15 mouse cellular contexts compared by ENCODE assay signal in the genomic region with DNA sequence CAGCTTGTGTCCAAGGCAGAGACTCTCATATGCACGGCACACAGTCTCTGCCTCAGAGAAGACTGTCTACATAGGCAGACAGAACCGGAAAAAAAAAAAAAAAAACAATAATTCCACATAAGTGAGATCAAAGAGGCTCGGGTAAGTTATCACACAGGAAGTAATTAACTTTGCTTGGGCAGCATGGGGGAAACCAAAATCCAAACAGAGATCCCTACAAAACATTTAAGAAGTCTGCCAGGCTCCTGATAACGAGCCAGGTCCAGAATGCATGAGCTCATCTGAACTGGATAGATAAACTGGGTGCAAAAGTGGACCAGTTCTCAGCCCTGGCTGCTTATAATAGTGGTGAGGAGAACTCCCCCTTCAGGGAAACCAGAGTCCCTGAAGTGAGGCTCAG.
DNase-seq lines count a peak whose midpoint lies in the region; TF ChIP-seq lines count a peak whose summit lies in the region.
"Had no signal": no experiment of that assay in that cellular context is flagged by ENCODE, and none has a peak within 500 bp of the region (broad histone marks: within the 10 kb centered on the region; RNA-seq: fewer than 3 reads in every experiment).

No protein-coding gene starts in this region.

- peak overlapping the region; percentile 55; the same call in 1 of the 2 replicates for H3K27ac ChIP-seq in layer of hippocampus, adult 2 months
- no peak overlapping the region; the same call in 1 of the 2 replicates for H3K27ac ChIP-seq in embryonic facial prominence, embryonic 10.5 days (replicated peaks)
- H3K27ac ChIP-seq: liver, embryonic 14.5 days; midbrain, embryonic 15.5 days had no signal

- no peaks in the 10 kb centered on the region for H3K9me3 ChIP-seq in embryonic facial prominence, embryonic 10.5 days
- H3K9me3 ChIP-seq: midbrain, embryonic 15.5 days had no signal

- H3K4me1 ChIP-seq in embryonic facial prominence, embryonic 10.5 days: peaks cover 47% of the 10 kb centered on the region

- 49% methylated on average over 4 of the region's 4 CpGs for WGBS in embryonic facial prominence, embryonic 10.5 days

- no peaks in the 10 kb centered on the region for H3K27me3 ChIP-seq in embryonic facial prominence, embryonic 10.5 days (replicated peaks; ENCODE audit: low read depth, poor library complexity, severe bottlenecking)
- H3K27me3 ChIP-seq: midbrain, embryonic 15.5 days had no signal

- TF ChIP-seq CTCF in layer of hippocampus, adult 2 months (conservative IDR thresholded peaks at IDR 0.05): peak; percentile 17; the same call in 1 of the 2 replicates

- peak; percentile 18 to 68 for DNase-seq in adrenal gland, adult (ENCODE audit: inconsistent age in 2 of 2, low spot score in 1 of 2)
- DNase-seq in adrenal gland, adult 18-20 months (ENCODE audit: low spot score in 2 of 2): no peak
- no peak for DNase-seq in layer of hippocampus, adult 2 months (ENCODE audit: low spot score in 2 of 2)
- DNase-seq in layer of hippocampus, postnatal 14 days (ENCODE audit: low spot score in 2 of 2): no peak
- peak; percentile 21 for DNase-seq in heart, postnatal 4 days
- DNase-seq in lung, postnatal 36 days: peak; percentile 79
- DNase-seq in kidney, postnatal 4 days: no peak
- DNase-seq in embryonic facial prominence, embryonic 10.5 days (ENCODE audit: low spot score): no peak
- DNase-seq: gastrocnemius, postnatal 25 days; kidney, adult 8-10 months; left cerebral cortex, postnatal 4 days; right cerebral cortex, adult 18-20 months had no signal

- no peaks in the 10 kb centered on the region for H3K36me3 ChIP-seq in embryonic facial prominence, embryonic 10.5 days (replicated peaks)
- H3K36me3 ChIP-seq: midbrain, embryonic 15.5 days had no signal

- H3K4me3 ChIP-seq in layer of hippocampus, adult 2 months: no peak overlapping the region
- H3K4me3 ChIP-seq in embryonic facial prominence, embryonic 10.5 days: no peak overlapping the region
- H3K4me3 ChIP-seq: erythroblast, embryonic 14.5 days; midbrain, embryonic 15.5 days had no signal

Comparison
In these comparisons a context has a peak if more than half of its experiments do, and no peak if none do; other contexts are left out.
1. DNase-seq: peak in adrenal gland, adult (2 of 2), heart, postnatal 4 days (single experiment) and lung, postnatal 36 days (single experiment); none in adrenal gland, adult 18-20 months (0 of 2), layer of hippocampus, adult 2 months (0 of 2), layer of hippocampus, postnatal 14 days (0 of 2), kidney, postnatal 4 days (0 of 2) and embryonic facial prominence, embryonic 10.5 days (single experiment).